Mouse (Mus musculus) Muller cell, postnatal 12 days (primary cell): ENCODE results near the gene Dnah8.

Experiments
- DNase-seq: peaks from one replicate; pipeline ENCODE4 v3.0.0-alpha.2; 2015; ENCODE audit errors: inconsistent ontology term

The Dnah8 gene

DNA sequence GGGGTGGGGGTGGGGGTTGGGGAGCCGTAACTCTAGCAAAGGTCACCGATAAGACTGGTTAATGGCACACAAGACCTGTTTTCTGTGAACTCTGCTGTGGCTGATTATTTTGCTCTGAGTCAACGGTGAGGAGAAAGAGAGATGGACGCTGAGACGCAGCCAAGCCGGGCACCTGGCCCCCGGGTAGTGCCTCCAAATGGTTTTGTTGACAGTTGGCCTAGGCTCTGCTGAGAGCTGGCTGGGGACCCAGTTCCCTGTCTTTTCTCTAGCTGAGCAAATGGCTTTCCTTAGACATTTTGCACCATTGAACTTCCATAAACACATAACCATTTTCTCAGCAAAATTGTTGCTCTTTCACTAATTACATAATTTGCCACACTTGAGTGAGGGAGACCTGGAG, 253.3 kb downstream of the Dnah8 start:
- DNase-seq: no peak

DNA sequence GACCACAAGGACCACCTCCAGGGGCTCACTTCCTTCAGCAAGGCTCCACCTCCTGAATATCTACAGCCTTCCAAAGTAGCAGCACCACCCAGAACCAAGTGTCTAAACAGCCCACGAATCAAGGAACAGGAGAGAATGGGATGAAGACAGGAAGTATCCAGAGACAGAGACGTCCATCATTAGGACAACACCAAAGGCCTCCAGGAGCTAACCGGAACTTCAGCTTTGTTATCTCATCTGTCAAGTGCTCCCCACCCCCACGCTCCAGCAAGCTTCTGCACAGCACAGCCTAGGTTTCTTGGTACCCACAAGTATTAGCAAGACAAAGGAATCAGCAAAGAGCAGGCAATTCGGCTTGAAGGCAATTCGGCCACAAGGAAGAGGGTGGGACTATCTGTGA, 254.5 kb downstream of the Dnah8 start:
- no peak for DNase-seq

DNA sequence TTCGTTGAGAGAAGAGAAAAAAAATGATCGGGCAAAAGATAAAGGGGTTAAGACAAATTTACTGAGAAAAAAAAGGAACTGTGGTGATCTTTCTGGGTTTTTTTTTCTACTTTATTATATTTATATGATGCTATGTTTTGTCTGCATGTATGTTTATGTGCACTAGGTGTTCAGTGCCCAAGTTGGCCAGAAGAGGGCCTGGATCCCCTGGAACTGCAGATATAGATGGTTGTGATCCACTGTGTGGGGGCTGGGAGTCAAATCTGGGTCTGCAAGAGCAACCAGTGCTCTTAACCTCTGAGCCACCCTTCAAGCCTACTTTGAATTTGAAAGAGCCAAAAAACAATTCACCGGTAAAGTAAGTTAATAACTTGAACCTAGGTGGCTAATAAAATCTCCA, 256.2 kb downstream of the Dnah8 start:
- no peak for DNase-seq

DNA sequence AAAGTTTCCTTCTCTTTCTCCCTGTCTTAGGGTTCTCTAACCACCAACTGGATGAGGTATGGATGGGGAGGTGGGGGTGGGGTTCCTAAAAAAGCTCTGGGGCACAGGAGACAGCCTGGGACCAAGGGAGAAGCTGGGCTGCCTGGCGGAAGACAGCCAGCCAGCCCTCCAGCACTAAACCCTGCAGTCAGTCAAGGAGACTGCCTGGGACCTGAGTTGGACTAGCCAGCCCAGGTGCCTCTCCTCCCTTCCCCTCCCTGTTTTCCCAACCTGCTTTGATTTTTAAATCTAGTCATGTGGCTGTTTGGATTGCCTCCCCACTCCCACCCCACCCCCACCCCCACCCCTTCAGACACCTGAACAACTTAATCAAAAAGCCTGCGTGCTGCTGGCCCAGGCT, 256.8 kb downstream of the Dnah8 start:
- DNase-seq: no peak

DNA sequence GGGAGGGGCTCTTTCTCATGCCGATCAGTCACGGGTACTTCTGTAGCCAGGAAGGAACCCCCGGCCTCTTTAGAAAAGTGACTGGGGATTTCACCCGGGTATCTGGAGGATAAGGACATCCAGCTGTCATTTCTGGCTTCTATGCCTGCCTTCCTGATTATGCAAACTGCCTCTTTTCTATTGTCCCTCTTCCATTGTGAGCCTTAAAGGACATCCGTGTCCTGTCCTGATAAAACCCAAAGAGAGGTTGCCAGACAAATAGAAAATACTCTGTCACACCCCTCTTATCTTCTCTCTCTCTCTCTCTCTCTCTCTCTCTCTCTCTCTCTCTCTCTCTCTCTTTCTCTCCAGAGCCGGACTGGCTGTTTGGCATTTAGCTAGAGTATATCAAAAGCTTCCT, 258.1 kb downstream of the Dnah8 start:
- DNase-seq: no peak

DNA sequence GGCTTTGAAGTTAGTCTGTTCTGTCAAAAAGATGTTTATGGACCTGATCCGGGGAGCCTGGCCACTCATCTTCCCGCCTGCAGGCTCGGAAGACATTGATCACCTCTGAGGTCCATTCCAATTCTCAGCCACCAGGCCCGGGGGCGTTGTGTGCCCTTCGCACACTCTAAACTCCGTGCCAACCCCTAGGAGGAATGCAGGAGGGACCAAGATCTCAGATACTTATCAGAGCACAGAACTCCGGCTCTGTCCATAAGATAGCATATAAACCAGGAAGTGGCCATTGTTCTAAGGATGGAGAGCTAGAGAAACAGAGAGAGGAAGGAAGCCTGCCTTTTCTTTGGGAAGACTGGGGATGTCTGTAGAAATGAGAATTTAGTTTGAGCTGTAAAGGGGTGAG, 259.4 kb downstream of the Dnah8 start:
- no peak for DNase-seq

DNA sequence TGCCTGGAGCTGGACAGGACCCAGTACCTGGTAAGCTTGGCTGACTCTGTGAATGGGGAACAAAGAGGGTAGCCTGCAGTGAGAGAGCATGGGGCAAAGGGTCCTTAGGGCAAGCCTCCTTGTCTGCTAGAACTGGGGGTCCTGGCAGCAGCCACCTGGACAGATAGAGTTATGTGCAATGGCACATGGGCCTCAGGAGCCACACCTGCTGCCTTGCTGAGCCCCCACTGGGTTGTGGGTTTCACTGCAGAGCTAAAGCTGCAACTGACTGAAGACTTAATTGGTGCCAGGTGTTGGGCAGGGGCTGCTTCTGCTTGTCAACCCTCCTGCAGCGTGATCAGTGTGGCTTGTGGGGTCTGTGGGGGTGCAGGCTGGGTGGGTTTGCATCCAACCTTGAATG, 267.9 kb downstream of the Dnah8 start:
- no peak for DNase-seq

DNA sequence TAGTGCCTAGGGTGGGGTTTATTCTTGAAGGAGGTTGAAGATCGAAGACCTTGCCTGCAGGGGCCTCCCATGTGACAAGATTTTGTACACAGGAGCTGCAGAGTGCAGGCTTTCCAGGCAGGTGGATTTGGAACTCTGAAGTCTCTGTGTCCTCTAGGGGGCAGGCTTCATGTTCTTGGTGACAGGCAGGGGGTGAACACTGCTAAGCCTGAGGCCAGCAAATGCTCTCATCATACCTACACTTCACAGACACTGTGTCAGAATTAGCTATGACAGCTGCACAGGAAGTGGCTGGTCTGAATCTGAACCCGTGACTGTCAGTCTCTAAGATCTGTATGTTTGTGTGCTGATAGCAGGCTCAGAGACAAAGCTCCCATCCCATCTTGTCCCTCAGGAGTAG, 268.6 kb downstream of the Dnah8 start:
- no peak for DNase-seq

DNA sequence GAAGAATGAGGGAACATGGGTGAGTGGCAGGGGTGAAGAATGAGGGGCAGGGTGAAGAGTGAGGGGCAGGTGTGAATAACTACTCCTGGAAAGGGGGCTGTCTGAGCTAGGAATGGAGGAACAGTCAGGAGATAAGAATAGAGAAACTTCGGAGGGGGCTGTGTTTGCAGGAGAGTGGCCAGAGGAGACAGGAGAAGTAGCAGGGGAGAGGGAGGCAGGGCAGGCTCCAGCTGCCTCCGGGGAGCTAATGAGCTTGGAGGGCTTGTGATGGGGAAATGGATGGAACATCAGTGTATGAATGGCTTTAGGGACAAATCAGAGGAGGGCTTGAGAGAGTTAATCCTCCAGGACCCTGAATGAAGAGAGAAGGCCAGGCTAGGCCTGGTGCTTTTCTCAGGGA, 272.9 kb downstream of the Dnah8 start:
- no peak for DNase-seq

DNA sequence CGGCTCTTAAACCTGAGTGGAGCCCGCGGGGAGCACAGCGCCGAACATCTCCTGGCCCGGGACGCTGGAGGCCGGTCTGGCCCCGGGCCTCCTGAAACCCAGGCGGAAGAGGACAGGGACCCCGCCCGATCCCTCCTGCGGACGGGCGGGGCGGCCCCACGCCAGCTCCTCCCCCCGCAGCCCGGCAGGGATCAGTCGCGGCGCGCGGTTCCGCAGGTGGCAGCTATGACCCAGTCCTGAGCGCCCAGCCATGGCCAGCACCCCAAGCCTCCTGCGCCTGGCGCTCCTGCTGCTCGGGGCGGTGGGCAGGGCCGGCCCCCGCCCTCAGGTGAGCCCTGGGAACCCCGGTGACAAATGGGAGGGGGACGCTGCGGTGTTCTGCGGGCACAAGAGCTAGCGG, 277.5 kb downstream of the Dnah8 start, which contains the start of gene Glp1r:
Gene Glp1r (plus strand): TSS at position 191 of the 400 bp plus-strand sequence.
- DNase-seq: peak; percentile 22

DNA sequence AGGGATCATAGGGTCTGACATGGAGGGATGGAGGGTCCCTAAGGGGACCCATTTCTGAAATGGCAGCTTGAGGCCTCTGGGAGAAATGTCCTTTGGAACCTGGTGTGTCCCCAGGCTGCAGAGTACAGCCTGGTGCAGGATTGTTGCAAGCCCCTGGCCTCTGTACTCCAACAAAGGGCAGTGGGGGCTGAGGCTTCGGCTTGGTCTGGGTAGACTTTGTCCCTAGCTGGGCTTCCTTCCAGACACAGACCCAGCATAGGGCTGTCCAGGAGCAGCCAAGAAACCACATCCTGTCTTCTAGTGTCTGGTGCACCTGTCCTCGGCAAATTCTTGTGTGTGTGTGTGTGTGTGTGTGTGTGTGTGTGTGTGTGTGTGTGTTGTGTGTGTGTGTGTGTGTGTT, 279.9 kb downstream of the Dnah8 start:
- DNase-seq: no peak

DNA sequence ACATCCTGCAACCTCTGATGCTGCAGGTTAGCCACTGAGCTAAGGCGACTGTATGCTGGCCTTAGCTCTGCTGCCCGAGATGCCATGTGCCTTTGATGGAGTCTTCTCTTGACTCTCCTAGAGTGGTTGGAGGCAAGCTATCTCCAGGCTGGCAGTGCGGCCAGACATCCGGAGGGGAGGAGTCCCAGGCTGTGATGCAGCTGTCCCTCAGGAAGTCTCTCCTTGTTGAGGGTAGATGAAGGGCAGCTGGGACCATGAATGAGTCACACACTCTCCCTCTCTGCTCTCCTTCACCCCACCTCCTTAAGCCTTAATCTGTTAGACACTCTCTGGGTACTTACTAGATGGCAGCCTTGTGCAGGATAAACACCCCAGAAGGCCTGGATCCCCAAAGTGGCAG, 283.4 kb downstream of the Dnah8 start:
- no peak for DNase-seq

DNA sequence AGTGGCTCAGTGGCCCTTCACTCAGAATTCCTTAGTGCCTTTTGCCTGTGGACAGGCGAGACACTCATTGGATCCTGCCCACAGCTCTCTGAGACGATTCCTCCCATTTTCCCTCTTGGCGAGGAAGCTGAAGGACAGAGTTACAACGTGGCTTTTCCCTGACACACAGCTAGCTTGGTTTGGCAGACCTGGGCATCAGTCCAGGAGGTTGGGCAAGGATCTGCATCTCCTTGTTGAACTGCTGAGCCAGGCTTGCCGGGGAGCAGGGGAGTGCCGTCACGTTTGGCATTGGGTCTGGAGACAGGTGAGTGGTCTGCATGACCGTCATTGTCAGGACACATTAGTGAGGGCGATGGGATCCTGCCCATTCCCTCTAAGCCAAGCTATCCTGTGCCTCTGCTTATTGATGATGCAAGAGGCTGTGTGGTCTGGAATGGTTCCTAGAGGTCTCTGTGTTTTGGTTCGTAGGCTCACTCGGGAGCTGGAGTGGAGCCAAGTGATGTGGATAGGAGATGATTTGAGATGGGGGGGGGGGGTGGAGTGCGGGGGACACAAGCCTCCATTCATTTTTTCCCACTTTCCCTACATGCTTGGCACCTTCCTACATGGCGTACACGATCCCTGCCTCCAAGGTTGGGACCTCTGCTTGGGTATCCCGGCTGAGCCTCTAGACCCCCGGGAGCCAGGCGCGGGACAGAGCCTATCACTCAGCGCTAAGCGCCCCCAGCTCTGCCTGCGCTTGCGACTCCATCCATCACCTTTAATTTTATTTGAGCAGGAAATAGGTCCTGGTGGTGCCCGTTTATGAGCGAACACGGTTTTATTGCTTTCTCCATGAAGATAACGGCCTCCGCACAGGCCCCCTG, 286.9 kb downstream of the Dnah8 start:
- DNase-seq: peak; percentile 41

DNA sequence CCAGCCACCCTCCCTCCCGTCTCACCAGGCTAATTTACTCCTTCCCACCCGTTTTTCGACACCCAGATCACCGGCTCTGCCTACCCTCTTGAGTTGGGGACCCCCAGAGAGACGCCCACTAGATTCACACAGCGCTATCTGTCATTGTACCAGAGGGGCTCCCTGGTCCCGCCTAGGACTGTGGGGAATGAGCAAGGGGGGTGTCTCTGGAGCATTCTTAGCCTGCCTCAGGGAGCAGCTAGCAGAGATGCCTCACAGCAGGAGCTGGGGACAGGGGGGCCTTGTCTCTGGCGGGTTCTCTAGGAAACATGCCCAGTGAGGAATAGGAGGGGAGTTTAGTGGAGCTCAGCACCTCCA, 287.6 kb downstream of the Dnah8 start:
- no peak for DNase-seq

DNA sequence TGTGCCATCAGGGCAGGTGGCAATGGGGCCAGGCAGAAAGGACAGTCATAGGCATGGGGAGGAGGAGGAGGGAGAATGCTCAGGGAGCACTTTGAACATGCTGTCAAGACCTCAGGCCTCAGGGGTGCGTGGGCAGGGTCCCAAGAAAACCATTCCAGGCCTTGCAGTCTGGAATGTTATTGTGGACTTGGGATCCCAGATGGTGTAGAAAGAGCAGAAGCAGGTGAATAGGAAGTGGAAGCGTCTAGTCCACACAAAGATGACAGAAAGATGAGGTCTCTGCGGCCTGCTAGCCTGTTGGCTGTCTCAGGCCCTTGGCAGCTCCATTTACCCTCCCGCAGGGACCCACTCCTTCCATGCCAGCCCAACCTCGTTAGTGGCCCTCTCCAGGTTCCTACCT, 288.4 kb downstream of the Dnah8 start:
- DNase-seq: no peak

DNA sequence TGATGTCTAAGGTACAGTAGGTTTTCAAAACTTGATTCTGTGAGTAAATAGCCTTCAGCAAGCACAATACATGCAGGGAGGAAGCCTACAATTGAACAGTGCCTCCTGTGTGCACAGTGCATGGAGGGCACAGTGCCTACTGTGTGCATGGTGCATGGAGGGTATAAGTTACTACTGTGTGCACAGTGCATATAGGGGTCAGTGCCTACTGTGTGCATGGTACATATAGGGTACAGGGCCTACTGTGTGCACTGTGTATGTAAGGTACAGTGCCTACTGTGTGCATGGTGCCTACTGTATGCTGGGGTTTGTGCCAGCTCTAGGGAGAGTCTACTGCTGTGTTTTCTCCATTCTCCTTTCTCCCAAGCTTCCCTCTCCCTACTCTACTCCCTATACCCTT, 290.1 kb downstream of the Dnah8 start:
- no peak for DNase-seq

DNA sequence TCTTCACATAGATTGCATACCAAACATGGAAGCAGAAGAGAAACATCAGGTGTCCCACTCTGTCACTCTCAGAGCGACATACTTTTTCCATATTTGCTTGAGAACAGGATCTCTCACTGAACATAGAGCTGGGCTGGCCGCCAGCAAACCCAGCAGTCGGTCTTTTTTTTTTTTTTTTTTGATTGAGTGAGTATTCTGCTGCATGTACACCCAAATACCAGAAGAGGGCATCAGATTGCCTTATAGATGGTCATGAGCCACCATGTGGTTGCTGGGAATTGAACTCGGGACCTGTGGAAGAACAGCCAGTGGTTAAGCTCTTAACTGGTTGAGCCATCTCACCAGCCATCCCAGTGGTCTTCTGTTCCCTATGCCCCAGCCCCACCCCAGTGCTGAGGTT, 299.4 kb downstream of the Dnah8 start:
- no peak for DNase-seq
